Mouse (Mus musculus) heart, adult 11 months (tissue): Measurements from ENCODE around the gene Ndrg3.
"Not testable (repeated sequence)": the region's sequence is repeated elsewhere in the genome, so short reads cannot be mapped to it uniquely, and the experiment has no call there.

ENCODE experiments used
- DNase-seq: peaks from one replicate; pipeline ENCODE4 v3.0.0; 2022

The Ndrg3 gene

GRCm38 (mm10) chr2:156897034-156897433 lies 94.8 kb downstream of the Ndrg3 start:
- DNase-seq: no peak

- no peak for DNase-seq
Observed at GRCm38 (mm10) chr2:156896384-156896914, 95.4 kb downstream of the Ndrg3 start.

GRCm38 (mm10) chr2:156894496-156895265 lies 97.2 kb downstream of the Ndrg3 start:
- no peak for DNase-seq

GRCm38 (mm10) chr2:156892821-156893220 lies 99.0 kb downstream of the Ndrg3 start:
- DNase-seq: no peak

- no peak for DNase-seq
Observed at GRCm38 (mm10) chr2:156892240-156892639, 99.6 kb downstream of the Ndrg3 start.

GRCm38 (mm10) chr2:156888490-156888889 lies 103.4 kb downstream of the Ndrg3 start:
- no peak for DNase-seq

GRCm38 (mm10) chr2:156887017-156887416 lies 104.8 kb downstream of the Ndrg3 start, which contains the start of gene Sla2:
TSS of gene Sla2 (minus strand) at chr2:156887192.
- DNase-seq: no peak

GRCm38 (mm10) chr2:156886084-156886631 lies 105.7 kb downstream of the Ndrg3 start:
- DNase-seq: no peak

- not testable (repeated sequence) for DNase-seq
Observed at GRCm38 (mm10) chr2:156885666-156886065, 106.2 kb downstream of the Ndrg3 start.

GRCm38 (mm10) chr2:156884396-156885211 lies 107.3 kb downstream of the Ndrg3 start:
- DNase-seq: no peak

GRCm38 (mm10) chr2:156882431-156883001 lies 109.3 kb downstream of the Ndrg3 start:
- DNase-seq: no peak

- no peak for DNase-seq
Observed at GRCm38 (mm10) chr2:156879541-156879940, 112.3 kb downstream of the Ndrg3 start.

- peak; percentile 92 for DNase-seq
Observed at GRCm38 (mm10) chr2:156877726-156878125, 114.1 kb downstream of the Ndrg3 start.
